Mouse (Mus musculus): ENCODE results near the gene Dars2. TPM values are rescaled to one million over a fixed set of nuclear protein-coding genes. Genes with fewer than 3 reads are reported as not detected.
"Not testable (repeated sequence)": the region's sequence is repeated elsewhere in the genome, so short reads cannot be mapped to it uniquely, and the experiment has no call there.

The Dars2 gene
- polyA plus RNA-seq, 1 experiment from 2014 or later: 26.6 TPM

DNA sequence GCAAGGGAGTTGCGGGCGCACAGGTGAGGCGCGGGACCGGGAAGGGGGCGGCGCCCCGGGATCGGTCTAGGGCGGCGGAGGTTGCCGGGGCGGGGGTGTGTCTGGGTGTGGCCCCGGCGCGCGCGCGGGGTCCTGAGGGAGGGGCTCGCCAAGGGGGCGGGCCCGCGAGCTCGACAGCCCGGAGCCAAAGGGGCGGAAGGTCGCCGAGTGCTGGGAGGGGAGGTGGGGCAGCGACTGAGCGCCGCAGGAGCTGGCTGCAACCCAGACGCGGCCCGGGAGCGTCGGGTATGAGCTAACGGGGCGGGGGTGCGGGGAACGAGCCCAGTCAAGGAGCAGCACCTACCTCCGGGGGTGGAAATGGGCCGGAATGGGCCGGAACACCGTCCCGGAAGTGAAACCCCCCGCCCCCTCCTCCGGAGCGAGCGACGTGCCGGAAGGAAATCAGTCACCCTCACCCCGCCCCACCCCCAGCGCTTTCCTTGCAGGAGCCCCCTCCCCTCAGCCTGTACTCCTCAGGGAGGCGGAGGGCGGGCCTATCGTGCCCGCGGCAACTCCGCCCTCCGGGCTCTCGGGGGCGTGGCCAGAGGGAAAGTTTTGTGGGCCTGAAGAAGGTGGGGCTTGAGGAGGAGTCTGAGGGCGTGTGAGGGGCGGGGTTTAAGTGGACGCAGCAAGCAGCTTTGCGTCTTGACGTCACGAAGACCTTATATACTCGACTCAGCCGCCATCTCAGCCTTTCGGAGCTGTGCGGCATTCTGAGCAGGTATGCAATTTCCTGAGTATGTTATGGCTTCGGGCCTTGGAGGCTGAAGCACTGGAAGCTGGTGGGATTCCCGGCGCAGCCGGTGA is 35.8 kb downstream of the Dars2 start, which contains the start of gene Zbtb37:
Gene Zbtb37 (minus strand): TSS at position 415 of the 846 bp plus-strand sequence.
- Histone ChIP-seq H3K27me3 (no peaks in the 10 kb centered on the region), H3K27ac (peak within 1 kb of the TSS; percentile 95), H3K4me3 (peak within 1 kb of the TSS; percentile 82), H3K9me3 (replicated peaks) (no peaks in the 10 kb centered on the region), H3K9ac (peak within 1 kb of the TSS; percentile 82), H3K4me1 (replicated peaks) (peaks cover 28% of the 10 kb centered on the region), H3K36me3 (peaks cover 47% of the 10 kb centered on the region), H3K4me2 (peak within 1 kb of the TSS; percentile 87)
- ATAC-seq (replicated peaks; ENCODE audit: insufficient number of reproducible peaks, insufficient read depth, low FRiP score, low read depth): peak; percentile 93
- under 1% methylated on average over 73 of the region's 76 CpGs for WGBS

DNA sequence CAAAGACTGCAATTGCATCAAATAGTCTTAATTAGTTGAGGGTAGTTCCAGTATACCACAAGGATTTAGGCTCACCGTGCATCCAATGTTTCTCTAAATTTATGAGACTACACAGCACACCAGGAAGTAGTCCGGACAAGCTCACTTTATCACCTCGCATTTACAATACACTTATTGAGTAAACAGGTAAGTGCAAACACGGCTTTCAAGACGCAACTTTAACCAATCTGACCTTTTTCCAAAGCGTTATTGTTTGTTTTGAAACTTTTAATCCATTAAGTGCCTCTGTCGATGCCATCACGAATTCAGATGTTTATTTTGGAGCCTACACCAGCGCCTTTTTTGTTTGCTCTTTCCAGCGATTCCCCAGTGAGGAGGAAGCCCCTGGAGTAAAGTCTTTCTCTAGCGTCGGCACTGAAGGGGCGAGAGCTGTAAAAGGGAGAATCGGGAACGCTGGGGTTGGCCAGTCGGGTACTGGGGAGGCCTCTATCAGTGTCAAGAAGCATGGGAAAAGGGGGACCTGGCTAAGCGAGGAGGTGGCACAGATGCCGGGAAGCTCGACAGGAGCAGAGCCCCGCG is 36.5 kb downstream of the Dars2 start:
- ATAC-seq (replicated peaks; ENCODE audit: insufficient number of reproducible peaks, insufficient read depth, low FRiP score, low read depth): no peak
- H3K9ac ChIP-seq: peak overlapping the region; percentile 82
- H3K4me1 ChIP-seq (replicated peaks): peaks cover 26% of the 10 kb centered on the region
- H3K9me3 ChIP-seq (replicated peaks): no peaks in the 10 kb centered on the region
- H3K4me3 ChIP-seq: peak overlapping the region; percentile 82
- WGBS: 1% methylated on average over 21 of the region's 21 CpGs
- peaks cover 43% of the 10 kb centered on the region for H3K36me3 ChIP-seq
- H3K27ac ChIP-seq: peak overlapping the region; percentile 95
- H3K4me2 ChIP-seq: peak overlapping the region; percentile 66
- H3K27me3 ChIP-seq: no peaks in the 10 kb centered on the region

DNA sequence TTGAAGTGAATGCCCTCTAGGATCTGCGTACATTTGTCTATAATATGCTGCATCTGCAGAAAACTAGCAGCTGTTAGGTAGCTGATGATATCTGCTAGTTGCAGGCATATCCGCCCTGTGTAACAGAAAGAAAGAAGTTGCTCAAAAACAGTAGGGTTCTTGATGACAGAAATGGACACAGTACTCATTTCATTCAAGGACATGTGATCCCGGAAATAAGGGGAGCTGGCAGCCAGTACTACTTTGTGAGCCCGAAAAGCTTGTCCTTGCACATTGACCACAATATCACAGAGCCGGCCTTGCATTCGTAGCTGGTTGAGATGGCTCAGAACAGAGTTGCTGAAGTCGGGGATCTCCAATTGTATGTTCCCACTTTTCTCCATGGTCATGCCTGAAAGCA is 38.1 kb downstream of the Dars2 start:
- H3K36me3 ChIP-seq: peaks cover 27% of the 10 kb centered on the region
- no peaks in the 10 kb centered on the region for H3K27me3 ChIP-seq
- 92% methylated on average over 7 of the region's 7 CpGs for WGBS
- H3K4me1 ChIP-seq (replicated peaks): peaks cover 17% of the 10 kb centered on the region
- H3K4me2 ChIP-seq: no peak overlapping the region
- H3K27ac ChIP-seq: no peak overlapping the region
- ATAC-seq (replicated peaks; ENCODE audit: insufficient number of reproducible peaks, insufficient read depth, low FRiP score, low read depth): no peak
- no peak overlapping the region for H3K9ac ChIP-seq
- no peaks in the 10 kb centered on the region for H3K9me3 ChIP-seq (replicated peaks)
- no peak overlapping the region for H3K4me3 ChIP-seq

DNA sequence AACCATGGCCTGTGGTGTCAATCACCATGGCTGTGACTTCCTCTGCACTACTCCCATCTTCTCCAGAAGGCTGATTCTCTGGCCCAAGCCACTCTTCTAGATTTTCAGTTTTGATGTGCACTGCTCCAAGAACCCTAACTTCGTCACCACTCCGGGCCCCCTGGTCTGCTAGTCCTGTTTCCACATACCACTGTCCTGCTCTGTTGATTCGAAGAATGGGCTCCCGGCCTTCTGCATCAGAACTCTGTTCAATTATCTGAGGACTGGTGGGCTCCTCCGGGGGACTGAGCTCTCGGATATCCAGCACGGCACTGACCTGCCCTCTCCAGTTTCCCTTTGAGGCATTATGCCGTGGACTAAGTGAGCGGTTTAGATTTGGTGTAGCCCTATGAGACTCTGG is 38.6 kb downstream of the Dars2 start:
- H3K27me3 ChIP-seq: no peaks in the 10 kb centered on the region

DNA sequence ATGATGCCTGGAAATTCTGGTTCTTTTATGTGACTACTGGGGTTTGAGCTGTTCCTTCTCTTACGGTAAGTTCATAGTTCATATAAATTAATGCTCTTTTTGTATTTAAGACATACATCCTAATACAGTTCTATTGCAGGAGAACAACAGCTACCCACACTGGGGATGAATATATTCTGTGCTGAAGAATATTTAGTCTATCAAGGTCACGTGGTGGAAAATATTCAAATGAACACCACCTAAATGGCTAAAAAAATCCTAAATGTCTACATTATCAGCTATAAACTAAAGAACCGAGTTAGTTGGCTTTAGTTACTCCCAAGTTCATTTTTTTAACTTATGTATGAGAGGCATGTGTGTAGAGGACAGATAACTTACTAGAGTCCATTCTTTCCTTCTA is 40.4 kb downstream of the Dars2 start:
- Histone ChIP-seq H3K4me1 (replicated peaks) (peaks cover 8% of the 10 kb centered on the region; the same call in 1 of the 2 replicates), H3K4me3 (no peak overlapping the region), H3K9ac (no peak overlapping the region), H3K27ac (no peak overlapping the region), H3K9me3 (replicated peaks) (no peaks in the 10 kb centered on the region), H3K36me3 (peaks cover 21% of the 10 kb centered on the region), H3K27me3 (no peaks in the 10 kb centered on the region), H3K4me2 (no peak overlapping the region)
- WGBS: 87% methylated on average over 3 of the region's 3 CpGs
- ATAC-seq (replicated peaks; ENCODE audit: insufficient number of reproducible peaks, insufficient read depth, low FRiP score, low read depth): no peak

More for the DNA sequence above, 38.6 kb downstream of the Dars2 start:
- no peaks in the 10 kb centered on the region for H3K9me3 ChIP-seq (replicated peaks)
- H3K36me3 ChIP-seq: peaks cover 24% of the 10 kb centered on the region
- H3K4me2 ChIP-seq: no peak overlapping the region
- H3K4me3 ChIP-seq: no peak overlapping the region
- WGBS: 91% methylated on average over 9 of the region's 9 CpGs
- no peak overlapping the region for H3K27ac ChIP-seq
- H3K9ac ChIP-seq: no peak overlapping the region
- H3K4me1 ChIP-seq (replicated peaks): peaks cover 15% of the 10 kb centered on the region
- ATAC-seq (replicated peaks; ENCODE audit: insufficient number of reproducible peaks, insufficient read depth, low FRiP score, low read depth): no peak

DNA sequence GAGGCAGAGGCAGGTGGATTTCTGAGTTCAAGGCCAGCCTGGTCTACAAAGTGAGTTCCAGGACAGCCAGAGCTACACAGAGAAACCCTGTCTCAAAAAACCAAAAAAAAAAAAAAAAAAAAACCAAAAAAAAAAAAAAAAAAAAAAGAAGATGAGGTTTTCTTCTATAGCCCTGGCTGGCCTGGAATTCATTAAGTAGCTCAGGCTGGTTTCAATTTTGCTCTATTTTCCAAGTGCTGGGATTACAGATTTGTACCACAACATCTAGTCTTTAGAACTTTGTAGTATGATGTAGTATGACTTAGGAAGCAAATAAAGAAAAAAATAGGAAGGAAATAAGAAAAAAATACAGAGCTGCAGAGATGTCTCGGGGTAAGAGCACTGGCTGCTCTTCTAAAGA is 42.0 kb downstream of the Dars2 start:
- not testable (repeated sequence) for H3K4me3 ChIP-seq; ATAC-seq (replicated peaks; ENCODE audit: insufficient number of reproducible peaks, insufficient read depth, low FRiP score, low read depth); H3K27ac ChIP-seq; H3K4me1 ChIP-seq (replicated peaks); H3K9me3 ChIP-seq (replicated peaks); H3K4me2 ChIP-seq; H3K9ac ChIP-seq; H3K27me3 ChIP-seq
- H3K36me3 ChIP-seq: peaks cover 21% of the 10 kb centered on the region
- WGBS: 90% methylated on average over 1 of the region's 1 CpGs

DNA sequence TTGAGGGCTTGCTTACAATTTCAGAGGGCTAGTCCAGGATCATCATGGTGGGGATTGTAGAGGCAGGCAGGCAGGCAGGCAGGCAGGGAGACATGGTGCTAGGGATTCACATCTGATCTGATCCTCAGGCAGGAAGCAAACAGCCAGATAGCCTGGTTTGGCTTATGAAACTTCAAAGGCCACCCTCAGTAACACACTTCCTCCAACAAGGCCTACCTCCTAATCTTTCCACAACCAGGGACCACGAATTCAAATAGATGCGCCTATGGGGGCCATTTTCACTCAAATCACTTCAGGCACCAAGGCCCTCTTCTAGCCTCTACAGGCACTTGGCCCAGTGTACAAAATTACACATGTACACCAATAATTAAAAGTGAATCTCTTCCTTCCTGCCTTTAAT is 43.3 kb downstream of the Dars2 start:
- Histone ChIP-seq H3K36me3 (peaks cover 16% of the 10 kb centered on the region), H3K9ac (no peak overlapping the region)
- WGBS: 67% methylated on average over 2 of the region's 2 CpGs

DNA sequence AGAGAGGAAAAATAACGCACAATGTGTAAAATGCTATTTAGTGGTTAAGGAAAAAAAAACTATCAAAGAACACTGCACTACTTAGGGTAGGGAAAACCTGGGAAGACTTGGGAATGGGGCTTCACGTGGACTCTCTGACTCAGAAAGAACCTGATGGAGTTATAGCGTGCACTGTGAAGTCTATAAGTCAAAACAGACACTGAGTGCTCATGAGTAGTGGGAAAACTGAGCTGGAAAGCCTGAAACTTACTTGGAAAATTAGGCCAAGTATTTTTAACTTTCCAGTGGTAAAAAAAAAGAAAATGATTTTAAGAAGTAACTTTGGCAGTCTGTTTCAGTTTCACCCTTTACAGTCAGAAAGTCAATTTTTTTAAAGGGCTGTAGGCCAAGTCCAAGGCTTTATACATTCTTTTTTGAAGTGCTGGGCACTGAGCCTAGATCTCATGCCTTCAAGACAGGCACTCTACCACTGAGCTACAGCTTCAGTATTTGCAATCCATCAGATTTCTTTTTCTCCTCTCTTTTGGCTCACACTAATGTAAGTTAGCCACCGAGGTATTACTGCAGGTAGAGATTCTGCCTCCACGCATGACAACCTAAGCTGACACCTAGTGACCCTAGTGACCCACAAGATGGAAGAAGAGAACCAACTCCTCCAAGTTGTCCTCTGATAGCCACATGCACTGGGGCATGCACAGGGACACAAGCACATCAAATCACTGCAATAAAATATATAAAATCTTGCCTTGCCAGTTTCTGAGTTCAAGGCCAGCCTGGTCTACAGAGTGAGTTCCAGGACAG is 44.8 kb downstream of the Dars2 start:
- no peaks in the 10 kb centered on the region; the same call in 1 of the 2 replicates for H3K4me1 ChIP-seq (replicated peaks)
- 82% methylated on average over 5 of the region's 5 CpGs for WGBS
- peak overlapping the region; percentile 53; the same call in 1 of the 2 replicates for H3K27ac ChIP-seq

More for the DNA sequence above, 43.3 kb downstream of the Dars2 start:
- Histone ChIP-seq H3K9me3 (replicated peaks) (no peaks in the 10 kb centered on the region), H3K27me3 (no peaks in the 10 kb centered on the region), H3K4me1 (replicated peaks) (no peaks in the 10 kb centered on the region; the same call in 1 of the 2 replicates), H3K4me2 (no peak overlapping the region), H3K27ac (no peak overlapping the region), H3K4me3 (no peak overlapping the region)
- no peak for ATAC-seq (replicated peaks; ENCODE audit: insufficient number of reproducible peaks, insufficient read depth, low FRiP score, low read depth)

DNA sequence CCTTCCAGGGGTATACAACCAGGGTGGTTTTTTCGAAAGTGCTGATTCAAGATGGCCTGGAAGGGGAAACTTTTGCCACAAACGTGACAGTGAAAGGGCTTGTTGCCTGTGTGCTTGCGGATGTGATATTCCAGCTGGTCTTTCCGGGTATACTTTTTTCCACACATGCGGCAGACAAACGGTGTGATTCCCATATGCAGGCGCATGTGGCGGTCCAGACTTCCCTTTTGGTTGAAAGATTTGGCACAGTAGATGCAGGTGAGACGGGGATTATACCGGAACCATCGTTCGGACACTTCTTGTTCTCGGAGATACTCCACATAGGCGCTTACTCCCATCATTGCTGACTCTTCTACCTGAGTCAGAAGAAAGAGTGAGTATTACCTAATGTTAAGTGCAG is 50.4 kb downstream of the Dars2 start:
- 94% methylated on average over 14 of the region's 14 CpGs for WGBS
- H3K36me3 ChIP-seq: peaks cover 23% of the 10 kb centered on the region
- no peak overlapping the region for H3K4me2 ChIP-seq
- ATAC-seq (replicated peaks; ENCODE audit: insufficient number of reproducible peaks, insufficient read depth, low FRiP score, low read depth): no peak
- H3K4me1 ChIP-seq (replicated peaks): no peaks in the 10 kb centered on the region; the same call in 1 of the 2 replicates
- no peak overlapping the region for H3K9ac ChIP-seq
- H3K27ac ChIP-seq: no peak overlapping the region
- no peak overlapping the region for H3K4me3 ChIP-seq
- no peaks in the 10 kb centered on the region for H3K9me3 ChIP-seq (replicated peaks)
- H3K27me3 ChIP-seq: no peaks in the 10 kb centered on the region

More for the DNA sequence above, 44.8 kb downstream of the Dars2 start:
- Histone ChIP-seq H3K27me3 (no peaks in the 10 kb centered on the region), H3K9ac (no peak overlapping the region), H3K4me3 (no peak overlapping the region), H3K9me3 (replicated peaks) (no peaks in the 10 kb centered on the region), H3K4me2 (no peak overlapping the region), H3K36me3 (peaks cover 6% of the 10 kb centered on the region; the same call in 1 of the 2 replicates)
- ATAC-seq (replicated peaks; ENCODE audit: insufficient number of reproducible peaks, insufficient read depth, low FRiP score, low read depth): no peak

DNA sequence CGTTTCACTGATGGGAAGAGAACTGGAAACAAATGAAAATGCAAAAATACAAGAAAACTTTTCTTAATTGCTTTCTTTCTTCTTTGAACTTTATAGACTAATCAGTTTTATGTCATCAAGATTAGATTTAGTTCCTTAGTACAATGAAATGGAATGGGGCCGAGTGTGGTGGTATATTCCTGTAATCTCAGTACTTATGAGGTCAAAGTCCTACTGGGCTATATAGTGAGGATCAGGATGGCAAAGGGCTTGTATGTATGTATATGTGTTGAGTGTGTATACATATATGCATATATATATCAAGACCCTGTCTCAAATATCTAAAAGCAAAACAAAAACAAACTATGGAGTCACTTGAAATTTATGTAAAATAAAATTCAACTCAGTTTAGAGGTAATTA is 54.1 kb downstream of the Dars2 start:
- Histone ChIP-seq H3K9me3 (replicated peaks) (no peaks in the 10 kb centered on the region), H3K4me3 (no peak overlapping the region), H3K36me3 (peaks cover 38% of the 10 kb centered on the region), H3K9ac (no peak overlapping the region), H3K4me1 (replicated peaks) (no peaks in the 10 kb centered on the region), H3K27me3 (no peaks in the 10 kb centered on the region), H3K4me2 (no peak overlapping the region), H3K27ac (no peak overlapping the region)
- WGBS: 83% methylated on average over 2 of the region's 2 CpGs
- no peak for ATAC-seq (replicated peaks; ENCODE audit: insufficient number of reproducible peaks, insufficient read depth, low FRiP score, low read depth)

DNA sequence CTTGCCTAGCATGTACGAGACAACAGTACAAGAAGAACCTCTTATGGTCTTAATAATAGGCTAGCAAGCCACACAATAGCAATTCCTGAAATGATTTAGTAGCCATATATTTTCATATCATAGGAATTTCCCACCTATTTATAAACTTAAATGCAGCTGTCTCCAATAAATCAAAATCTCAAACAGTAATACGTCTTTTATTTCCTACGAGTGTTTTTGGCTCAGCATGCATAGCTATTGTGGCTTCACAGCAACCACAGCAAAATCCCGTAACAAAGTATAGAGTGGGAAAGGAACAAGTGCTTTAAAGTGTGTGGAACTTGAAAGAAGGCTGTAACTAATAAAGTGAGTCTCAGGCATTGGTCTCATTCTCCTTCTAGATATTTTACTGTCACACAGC is 60.0 kb downstream of the Dars2 start:
- Histone ChIP-seq H3K9ac (no peak overlapping the region), H3K4me1 (replicated peaks) (no peaks in the 10 kb centered on the region), H3K27ac (no peak overlapping the region), H3K9me3 (replicated peaks) (no peaks in the 10 kb centered on the region), H3K27me3 (no peaks in the 10 kb centered on the region), H3K4me3 (no peak overlapping the region), H3K36me3 (peaks cover 23% of the 10 kb centered on the region), H3K4me2 (no peak overlapping the region)
- 84% methylated on average over 4 of the region's 4 CpGs for WGBS
- no peak for ATAC-seq (replicated peaks; ENCODE audit: insufficient number of reproducible peaks, insufficient read depth, low FRiP score, low read depth)
